Mouse (Mus musculus) monocyte, adult 5-6 weeks (primary cell): ENCODE measurements at regions not wholly inside any gene's neighbourhood (a gene's known extent, or its start where the extent isn't known, plus 50 kb on each side); places are given as distances from the start of the nearest gene placed in this dataset.

Experiments used
- ATAC-seq: fragments of 153-309, 156-312 bp; replicated peaks from 2 replicates; pipeline ENCODE4 v1.8.0; 2017; ENCODE audit warnings: mild to moderate bottlenecking; ENCODE audit not compliant: low TSS enrichment, insufficient number of reproducible peaks, severe bottlenecking, poor library complexity, low FRiP score

DNA sequence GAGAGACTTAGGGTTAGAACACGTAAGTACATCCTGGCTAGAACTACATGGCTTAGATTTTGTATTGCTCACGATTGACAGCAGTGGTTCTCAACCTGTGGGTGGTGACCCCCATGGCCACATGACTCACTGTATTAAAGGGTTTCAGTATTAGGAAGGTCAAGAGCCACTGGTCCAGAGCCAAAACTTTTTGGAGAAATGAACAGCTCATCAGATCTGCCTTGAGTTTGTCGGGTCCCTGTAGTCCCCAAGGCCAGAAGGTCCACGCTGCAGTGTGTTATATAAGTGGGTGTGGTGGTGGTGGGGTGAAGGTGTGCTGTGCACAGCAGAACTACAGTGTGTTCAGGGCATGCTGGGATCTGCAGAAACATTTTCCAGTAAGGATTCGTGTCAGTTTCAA, 72.2 kb upstream of the Map4k3 start:
- no peak for ATAC-seq

GRCm38 (mm10) chr17:80799061-80799460, 70.8 kb upstream of the Map4k3 start:
- ATAC-seq: no peak

DNA sequence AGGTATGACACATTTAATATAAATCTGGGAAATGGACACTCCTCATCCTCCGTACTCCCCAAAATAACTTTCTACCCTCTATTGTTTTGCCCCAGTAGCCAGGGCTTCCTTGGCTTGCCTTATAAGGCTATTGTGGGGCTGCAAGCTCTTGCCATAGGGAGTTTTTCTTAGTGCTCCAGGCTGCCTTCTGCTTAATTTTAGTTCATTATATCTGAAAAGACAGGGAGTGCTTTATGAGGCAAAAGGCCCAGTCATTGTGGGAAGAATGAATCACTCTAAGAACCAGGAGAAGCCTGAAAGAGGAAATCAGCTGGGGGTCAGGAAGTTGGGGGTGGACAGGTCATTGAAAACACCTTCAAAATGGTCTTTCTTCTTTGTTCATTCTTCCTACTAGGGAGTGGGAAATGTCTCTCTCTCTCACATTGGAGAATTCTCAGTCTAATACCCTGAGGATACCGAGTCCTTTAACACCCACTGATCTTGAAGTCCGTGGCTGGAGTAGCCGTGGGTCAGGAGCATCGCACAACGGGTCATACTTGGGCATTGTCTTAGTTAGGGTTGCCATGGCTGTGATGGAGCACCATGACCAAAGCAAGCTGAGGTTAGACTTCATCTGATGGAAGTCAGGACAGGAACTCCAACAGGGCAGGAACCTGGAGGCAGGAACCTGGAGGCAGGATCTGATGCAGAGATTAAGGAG, 70.1 kb upstream of the Map4k3 start:
- no peak for ATAC-seq

DNA sequence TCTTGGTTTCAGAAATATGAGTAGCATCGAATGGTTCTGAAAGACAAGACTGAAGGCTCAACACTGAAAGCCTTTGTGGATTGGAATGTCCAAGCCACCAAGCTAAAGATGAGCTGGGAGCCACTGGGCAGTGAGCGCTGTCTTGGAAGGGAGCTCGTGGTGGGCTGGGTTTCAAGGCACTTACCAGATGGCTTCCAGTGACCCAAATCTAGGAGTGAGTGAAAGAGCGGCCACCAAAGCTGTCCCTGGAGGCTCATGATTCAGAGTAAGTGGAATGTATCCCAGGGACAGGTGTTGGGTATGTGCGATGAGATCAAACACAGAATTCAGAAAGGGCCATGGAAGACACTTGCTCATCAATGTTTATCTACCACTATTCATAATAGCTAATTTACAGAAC, 68.5 kb upstream of the Map4k3 start:
- no peak for ATAC-seq

DNA sequence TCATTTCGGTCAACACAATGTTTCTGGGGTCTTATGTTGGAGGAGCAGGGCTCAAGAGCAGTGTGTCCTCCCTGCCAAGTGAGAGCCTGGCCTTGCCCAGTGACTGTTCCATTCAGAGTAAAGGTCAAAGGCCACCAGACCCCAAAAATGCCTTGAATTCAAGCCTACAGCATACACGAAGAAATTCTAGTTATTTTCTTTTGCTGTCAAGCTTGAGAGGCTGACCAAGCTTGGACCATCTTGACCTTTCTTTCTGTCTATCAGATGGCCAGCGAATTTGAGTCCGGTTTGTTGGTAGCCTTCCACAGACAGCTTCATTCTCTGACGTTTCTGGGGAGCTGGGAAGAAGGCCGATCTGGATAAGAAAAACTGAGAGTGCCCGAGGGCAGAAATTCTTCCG, 68.1 kb upstream of the Map4k3 start:
- ATAC-seq: no peak

GRCm38 (mm10) chr17:80795453-80796105, 67.3 kb upstream of the Map4k3 start:
- no peak for ATAC-seq

DNA sequence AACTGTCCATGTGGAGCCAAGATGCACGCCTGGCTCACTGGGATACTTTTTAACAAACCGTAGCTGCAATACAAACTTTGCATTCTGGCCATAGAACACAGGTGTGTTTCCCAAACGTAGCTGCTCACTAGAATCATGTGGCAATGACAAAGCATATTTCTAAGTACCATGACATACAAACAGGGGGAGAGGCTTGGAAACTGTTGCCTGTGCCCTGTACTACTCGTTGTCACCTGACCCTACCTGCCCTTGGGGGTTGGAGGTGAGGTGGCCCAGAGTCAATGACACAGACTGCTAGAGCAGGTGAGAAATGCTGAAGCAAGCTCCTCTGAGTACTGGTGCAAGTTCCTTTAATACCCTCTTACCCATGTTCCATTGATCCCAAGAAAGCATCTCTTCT, 64.3 kb upstream of the Map4k3 start:
- no peak for ATAC-seq

- ATAC-seq: no peak
Measured at GRCm38 (mm10) chr17:80789706-80790105, 61.4 kb upstream of the Map4k3 start.

DNA sequence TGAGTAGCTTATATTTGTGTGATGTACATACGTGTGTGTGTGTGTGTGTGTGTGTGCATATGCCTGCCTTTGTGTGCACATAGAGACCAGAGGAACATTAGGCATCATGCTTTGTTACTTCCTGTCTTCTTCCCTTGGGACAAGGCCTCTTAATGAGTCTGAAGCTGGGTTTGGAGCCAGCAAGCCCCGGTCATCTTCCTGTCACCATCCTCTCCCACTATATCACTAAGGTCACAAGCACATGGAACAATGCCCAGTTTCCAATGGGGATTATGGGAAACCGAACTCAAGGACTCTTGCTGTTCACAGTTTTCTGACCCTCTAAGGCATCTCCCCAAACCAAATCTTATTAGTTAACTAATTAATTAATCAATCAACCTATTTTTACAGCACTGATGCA, 60.7 kb upstream of the Map4k3 start:
- ATAC-seq: no peak

DNA sequence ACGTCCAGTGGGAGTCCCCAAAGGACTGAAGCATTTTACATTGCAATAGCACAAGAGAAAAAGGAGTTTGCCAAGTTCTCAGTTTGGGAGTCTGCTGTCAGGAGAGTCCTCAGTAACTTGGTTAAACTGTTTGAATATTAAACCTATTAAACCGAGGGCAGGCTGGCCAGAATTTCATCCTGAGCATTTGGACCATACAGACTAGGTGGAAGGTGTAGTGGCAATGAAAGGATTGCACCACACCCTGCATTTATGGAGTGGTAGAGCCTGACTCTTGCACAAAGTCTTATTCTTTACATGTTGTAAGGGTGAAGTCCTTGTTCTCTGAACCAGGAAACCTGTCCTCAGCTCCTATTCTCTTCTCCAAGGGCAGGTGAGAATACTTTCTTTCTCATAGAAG, 58.6 kb upstream of the Map4k3 start:
- ATAC-seq: no peak

DNA sequence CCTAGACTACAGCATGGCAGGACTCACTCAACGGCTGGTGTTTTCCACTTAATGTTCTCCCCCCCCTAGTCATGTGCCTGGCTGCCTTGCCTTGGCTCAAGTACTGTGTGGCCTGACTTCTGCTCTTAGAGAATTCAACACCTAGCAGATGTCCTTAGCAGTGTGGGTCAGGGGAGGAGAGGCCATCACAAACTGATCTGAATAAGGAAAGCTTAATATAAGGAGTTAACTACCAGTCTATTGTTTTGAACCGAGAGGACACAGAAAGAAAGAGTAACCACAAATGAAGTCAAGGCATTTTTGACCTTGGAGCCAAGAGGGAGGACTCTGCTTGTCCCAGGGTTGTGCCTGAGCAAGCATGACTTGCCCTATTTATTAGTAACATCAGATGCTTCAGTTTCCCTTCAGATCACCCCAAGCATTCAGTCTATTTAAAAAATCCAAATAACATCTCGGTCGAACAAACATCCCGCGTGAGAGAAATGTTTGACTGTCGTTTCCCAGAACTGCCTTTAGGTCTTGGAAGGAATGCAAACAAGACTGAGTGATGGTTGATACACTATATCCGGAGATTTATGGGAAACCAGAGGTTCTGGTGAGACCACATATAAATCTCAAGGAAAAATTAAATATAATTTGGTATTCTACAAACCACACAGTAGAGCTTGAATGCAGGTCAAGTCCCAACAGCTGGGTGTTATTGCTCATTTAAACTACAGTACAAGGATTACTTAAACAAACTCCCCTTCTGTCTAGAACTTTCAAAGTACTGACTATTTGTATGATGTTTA, 58.0 kb upstream of the Map4k3 start:
- no peak for ATAC-seq

GRCm38 (mm10) chr17:80785476-80785875, 57.2 kb upstream of the Map4k3 start:
- ATAC-seq: no peak

DNA sequence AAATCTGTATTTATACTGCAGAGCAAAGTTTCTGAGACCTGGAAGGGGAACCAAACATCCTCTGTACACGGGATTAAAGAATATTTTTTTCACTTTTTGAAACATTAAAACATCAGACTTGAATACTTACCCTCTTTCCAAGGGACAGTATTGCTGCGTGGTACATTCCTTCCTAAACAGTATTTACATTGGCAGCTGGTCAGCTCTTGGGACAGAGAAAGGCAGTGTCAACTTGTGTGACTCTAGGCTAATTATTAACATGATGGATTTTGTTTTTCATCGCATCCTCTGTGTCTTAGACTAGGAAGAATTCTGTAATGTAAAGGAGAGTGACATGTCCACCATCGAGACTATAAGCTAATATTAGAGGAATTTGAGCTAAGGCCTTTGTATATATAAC, 56.8 kb upstream of the Map4k3 start:
- ATAC-seq: no peak

- ATAC-seq: no peak
Measured at GRCm38 (mm10) chr17:80782233-80782632, 53.9 kb upstream of the Map4k3 start.

DNA sequence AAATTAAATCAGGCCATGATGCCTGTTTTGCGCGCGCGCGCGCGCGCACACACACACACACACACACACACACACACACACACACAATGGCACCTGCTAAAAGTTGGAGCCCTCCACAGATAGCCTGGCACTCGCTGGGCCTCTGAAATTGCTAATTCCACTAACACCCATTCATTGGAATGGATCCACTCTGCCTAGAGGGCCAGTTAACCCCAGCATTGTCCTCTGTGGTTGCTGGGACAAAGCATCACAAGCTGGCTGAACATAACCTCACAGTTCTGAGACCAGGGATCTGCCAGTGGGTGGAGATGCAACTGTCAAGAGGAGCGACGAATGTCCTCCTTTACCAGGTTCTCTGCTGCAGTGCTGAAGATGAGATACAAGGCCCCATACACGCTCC, 53.3 kb upstream of the Map4k3 start:
- ATAC-seq: no peak

DNA sequence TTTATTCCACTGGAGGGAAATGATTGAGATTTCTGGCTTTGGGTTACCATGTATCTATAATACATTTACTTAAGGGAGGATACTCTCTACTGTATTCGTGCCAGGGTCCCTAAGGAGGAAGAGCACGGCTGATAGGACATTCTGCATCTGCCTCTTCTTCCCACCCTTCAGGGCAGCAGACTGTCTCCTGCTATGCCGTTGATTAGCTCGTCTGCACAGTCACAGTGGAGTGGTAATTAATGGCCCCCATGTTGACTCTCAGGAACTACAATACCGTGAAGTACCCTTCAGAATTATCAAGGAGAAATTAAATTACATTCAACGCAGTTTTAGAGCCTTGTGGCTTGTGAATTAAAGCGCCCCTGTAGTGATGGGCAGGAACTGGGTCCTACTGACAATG, 52.0 kb upstream of the Map4k3 start:
- ATAC-seq: no peak

DNA sequence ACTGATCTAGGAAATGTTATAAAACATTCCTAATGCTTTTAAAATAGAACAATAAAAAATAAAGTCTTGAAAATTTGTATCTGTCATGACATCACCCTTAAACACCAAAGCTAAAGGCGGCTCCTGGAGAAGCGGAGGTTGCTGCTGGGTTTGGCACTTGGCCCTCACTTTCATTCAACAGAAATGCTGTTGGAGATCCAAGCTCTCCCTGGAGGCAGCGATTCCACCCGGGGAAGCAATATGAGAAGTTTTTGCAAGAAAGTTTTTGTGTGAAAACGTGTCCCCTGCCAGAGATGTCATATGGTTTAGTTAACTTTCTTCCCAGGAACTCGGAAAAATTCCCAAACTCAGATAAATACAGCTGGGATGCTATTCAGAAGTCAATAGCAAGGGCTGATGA, 51.5 kb upstream of the Map4k3 start:
- ATAC-seq: no peak
